Mouse (Mus musculus) midbrain, postnatal 0 days (tissue): ENCODE measurements at regions not wholly inside any gene's neighbourhood (a gene's known extent, or its start where the extent isn't known, plus 50 kb on each side); places are given as distances from the start of the nearest gene placed in this dataset.

ENCODE experiments used
- ATAC-seq: fragments of 200-750 bp; cut with Nextera tagmentation; 2 replicates; pipeline ENCODE4 v1.8.0; 2017; ENCODE audit warnings: moderate number of reproducible peaks, mild to moderate bottlenecking, moderate TSS enrichment, moderate library complexity; ENCODE audit not compliant: low FRiP score
- DNase-seq: peaks from one replicate; pipeline ENCODE4 v3.0.0-alpha.2; 2015; ENCODE audit warnings: low spot score
- H3K27ac ChIP-seq: fragments of 300-500 bp; sonication (generic); 2 replicates; pipeline ENCODE4 v1.5.1; 2014; ENCODE audit warnings: low read depth, mild to moderate bottlenecking, low read length, mixed read lengths
- H3K27me3 ChIP-seq: fragments of 300-500 bp; sonication (generic); 2 replicates; pipeline ENCODE4 v1.6.1; 2014; ENCODE audit warnings: low read length, control low read depth, mixed read lengths; ENCODE audit not compliant: insufficient read depth
- H3K36me3 ChIP-seq: fragments of 300-500 bp; sonication (generic); 2 replicates; pipeline ENCODE4 v1.6.1; 2014; ENCODE audit warnings: low read length, control low read depth, mixed read lengths; ENCODE audit not compliant: insufficient read depth
- H3K4me1 ChIP-seq: fragments of 300-500 bp; sonication (generic); 2 replicates; pipeline ENCODE4 v1.6.1; 2014; ENCODE audit warnings: mild to moderate bottlenecking, control low read depth, antibody characterized with exemption, low read length, mixed read lengths; ENCODE audit not compliant: insufficient read depth
- H3K4me2 ChIP-seq: fragments of 300-500 bp; sonication (generic); 2 replicates; pipeline ENCODE4 v1.6.1; 2014; ENCODE audit warnings: low read depth, mild to moderate bottlenecking, low read length, mixed read lengths; ENCODE audit not compliant: poor library complexity, severe bottlenecking
- H3K4me3 ChIP-seq: fragments of 300-500 bp; sonication (generic); 2 replicates; pipeline ENCODE4 v1.5.1; 2014; ENCODE audit warnings: low read depth, mild to moderate bottlenecking, low read length, moderate library complexity
- H3K9ac ChIP-seq: fragments of 300-500 bp; sonication (generic); replicated peaks from 2 replicates; pipeline ENCODE4 v1.6.1; 2014; ENCODE audit warnings: mild to moderate bottlenecking, low read length, moderate library complexity, mixed read lengths; ENCODE audit not compliant: poor library complexity, severe bottlenecking
- H3K9me3 ChIP-seq: fragments of 300-500 bp; sonication (generic); 2 replicates; pipeline ENCODE4 v1.6.1; 2016; ENCODE audit warnings: low read length, control low read depth
- CTCF ChIP-seq: IDR thresholded peaks from 2 replicates; pipeline ENCODE4 v1.5.1; 2016; ENCODE audit warnings: antibody characterized with exemption, mild to moderate bottlenecking
- WGBS: fragments of 180-500 bp; shearing (Covaris S2); extraction: QIAGEN DNeasy Blood & Tissue Kit; methylation state at CpG from one replicate; pipeline ENCODE4 v1.1.7; 2014; 5-methylcytosine and 5-hydroxymethylcytosine counted together

- Histone ChIP-seq H3K9me3 (no peaks in the 10 kb centered on the region), H3K27me3 (no peaks in the 10 kb centered on the region), H3K4me2 (peak overlapping the region; percentile 16; the same call in 1 of the 2 replicates), H3K9ac (no peak overlapping the region), H3K4me3 (no peak overlapping the region), H3K27ac (no peak overlapping the region), H3K36me3 (no peaks in the 10 kb centered on the region), H3K4me1 (no peaks in the 10 kb centered on the region)
- no peak for DNase-seq
- ATAC-seq, result no peak
- TF ChIP-seq CTCF, result no peak
- 25% methylated on average over 9 of the region's 9 CpGs for WGBS
Observed at GRCm38 (mm10) chr5:29894606-29895595, 118.0 kb upstream of the Il6 start.

- Histone ChIP-seq H3K27me3 (no peaks in the 10 kb centered on the region), H3K9ac (no peak overlapping the region), H3K4me2 (no peak overlapping the region), H3K4me3 (no peak overlapping the region), H3K4me1 (no peaks in the 10 kb centered on the region), H3K9me3 (no peaks in the 10 kb centered on the region), H3K27ac (no peak overlapping the region), H3K36me3 (no peaks in the 10 kb centered on the region)
- TF ChIP-seq CTCF, result no peak
- no peak for ATAC-seq
- DNase-seq, result no peak
Observed at GRCm38 (mm10) chr5:29897617-29898016, 115.3 kb upstream of the Il6 start.

- ATAC-seq (no peak), DNase-seq (no peak)
- no peak overlapping the region for H3K9ac ChIP-seq
- no peaks in the 10 kb centered on the region for H3K36me3 ChIP-seq
- H3K9me3 ChIP-seq, result no peaks in the 10 kb centered on the region
- H3K27ac ChIP-seq, result no peak overlapping the region
- 78% methylated on average over 2 of the region's 2 CpGs for WGBS
- no peak overlapping the region for H3K4me2 ChIP-seq
- H3K27me3 ChIP-seq, result no peaks in the 10 kb centered on the region
- no peak overlapping the region for H3K4me3 ChIP-seq
- H3K4me1 ChIP-seq, result no peaks in the 10 kb centered on the region
- TF ChIP-seq CTCF, result no peak
Observed at GRCm38 (mm10) chr5:29901716-29902115, 111.2 kb upstream of the Il6 start.

GRCm38 (mm10) chr5:29920295-29920694, 92.6 kb upstream of the Il6 start:
- Histone ChIP-seq H3K4me1 (no peaks in the 10 kb centered on the region), H3K9ac (no peak overlapping the region), H3K4me3 (no peak overlapping the region), H3K27me3 (no peaks in the 10 kb centered on the region), H3K9me3 (no peaks in the 10 kb centered on the region), H3K36me3 (no peaks in the 10 kb centered on the region), H3K27ac (no peak overlapping the region), H3K4me2 (no peak overlapping the region)
- WGBS, result 70% methylated on average over 2 of the region's 2 CpGs
- TF ChIP-seq CTCF, result no peak
- DNase-seq, result no peak
- ATAC-seq, result no peak

- Histone ChIP-seq H3K9ac (no peak overlapping the region), H3K36me3 (no peaks in the 10 kb centered on the region), H3K4me1 (no peaks in the 10 kb centered on the region), H3K4me3 (no peak overlapping the region), H3K9me3 (no peaks in the 10 kb centered on the region), H3K27ac (no peak overlapping the region), H3K4me2 (no peak overlapping the region), H3K27me3 (no peaks in the 10 kb centered on the region)
- DNase-seq (no peak), ATAC-seq (no peak)
- 79% methylated on average over 2 of the region's 2 CpGs for WGBS
- TF ChIP-seq CTCF, result no peak
Observed at GRCm38 (mm10) chr5:29925527-29925926, 87.4 kb upstream of the Il6 start.

- Histone ChIP-seq H3K27me3 (no peaks in the 10 kb centered on the region), H3K27ac (no peak overlapping the region), H3K9ac (no peak overlapping the region), H3K4me3 (no peak overlapping the region), H3K4me1 (no peaks in the 10 kb centered on the region), H3K36me3 (no peaks in the 10 kb centered on the region), H3K4me2 (no peak overlapping the region), H3K9me3 (no peaks in the 10 kb centered on the region)
- 58% methylated on average over 1 of the region's 1 CpGs for WGBS
- TF ChIP-seq CTCF, result no peak
- DNase-seq, result no peak
- ATAC-seq, result no peak
Observed at GRCm38 (mm10) chr5:29927594-29927993, 85.3 kb upstream of the Il6 start.
